Mouse (Mus musculus): ENCODE results near the gene Arhgef16.

- no peak for TF ChIP-seq CTCF (IDR thresholded peaks at IDR 0.05; ENCODE audit: extremely low read depth, insufficient read length, insufficient replicate concordance, low read depth, low read length)
- TF ChIP-seq POLR2A (IDR thresholded peaks at IDR 0.05; ENCODE audit: low read depth, low read length): no peak
Observed at GRCm38 (mm10) chr4:154239199-154239598, 62.3 kb downstream of the Arhgef16 start.
